Mouse (Mus musculus) lung, postnatal 0 days (tissue): ENCODE measurements at regions not wholly inside any gene's neighbourhood (a gene's known extent, or its start where the extent isn't known, plus 50 kb on each side); places are given as distances from the start of the nearest gene placed in this dataset.
A peak's percentile ranks its signal among the peaks of the same experiment; 100 is the strongest.

Experiments
- ATAC-seq: fragments of 200-750 bp; cut with Nextera tagmentation; 2 replicates; pipeline ENCODE4 v1.8.0; 2017; ENCODE audit warnings: moderate library complexity
- DNase-seq: peaks from one replicate; pipeline ENCODE4 v3.0.0-alpha.2; 2016; ENCODE audit warnings: low spot score
- H3K27ac ChIP-seq: fragments of 300-500 bp; sonication (generic); 2 replicates; pipeline ENCODE4 v1.5.1; 2014; ENCODE audit warnings: antibody characterized with exemption, mild to moderate bottlenecking, low read length, mixed read lengths
- H3K27me3 ChIP-seq: fragments of 300-500 bp; sonication (generic); replicated peaks from 2 replicates; pipeline ENCODE4 v1.6.1; 2014; ENCODE audit warnings: low read length, mixed read lengths; ENCODE audit not compliant: insufficient read depth
- H3K36me3 ChIP-seq: fragments of 300-500 bp; sonication (generic); 2 replicates; pipeline ENCODE4 v1.6.1; 2014; ENCODE audit warnings: low read length, mixed read lengths; ENCODE audit not compliant: insufficient read depth
- H3K4me1 ChIP-seq: fragments of 300-500 bp; sonication (generic); 2 replicates; pipeline ENCODE4 v1.6.1; 2014; ENCODE audit warnings: antibody characterized with exemption, low read depth, low read length, mixed read lengths; ENCODE audit not compliant: insufficient read depth
- H3K4me2 ChIP-seq: fragments of 300-500 bp; sonication (generic); replicated peaks from 2 replicates; pipeline ENCODE4 v1.6.1; 2014; ENCODE audit warnings: low read depth, mild to moderate bottlenecking, low read length, moderate library complexity, mixed read lengths
- H3K4me3 ChIP-seq: fragments of 300-500 bp; sonication (generic); 2 replicates; pipeline ENCODE4 v1.5.1; 2014; ENCODE audit warnings: low read depth, low read length
- H3K9ac ChIP-seq: fragments of 300-500 bp; sonication (generic); replicated peaks from 2 replicates; pipeline ENCODE4 v1.6.1; 2014; ENCODE audit warnings: low read depth, mild to moderate bottlenecking
- H3K9me3 ChIP-seq: fragments of 300-500 bp; sonication (generic); 2 replicates; pipeline ENCODE4 v1.6.1; 2016; ENCODE audit warnings: low read length, mixed read lengths
- CTCF ChIP-seq: IDR thresholded peaks from 2 replicates; pipeline ENCODE4 v1.5.1; 2016; ENCODE audit warnings: antibody characterized with exemption, mild to moderate bottlenecking
- EP300 ChIP-seq: IDR thresholded peaks from 2 replicates; pipeline ENCODE4 v1.6.1; 2016; ENCODE audit warnings: antibody characterized with exemption, mild to moderate bottlenecking, control low read depth
- WGBS: fragments of 180-500 bp; shearing (Covaris S2); extraction: QIAGEN DNeasy Blood & Tissue Kit; methylation state at CpG from one replicate; pipeline ENCODE4 v1.1.7; 2014; 5-methylcytosine and 5-hydroxymethylcytosine counted together

DNA sequence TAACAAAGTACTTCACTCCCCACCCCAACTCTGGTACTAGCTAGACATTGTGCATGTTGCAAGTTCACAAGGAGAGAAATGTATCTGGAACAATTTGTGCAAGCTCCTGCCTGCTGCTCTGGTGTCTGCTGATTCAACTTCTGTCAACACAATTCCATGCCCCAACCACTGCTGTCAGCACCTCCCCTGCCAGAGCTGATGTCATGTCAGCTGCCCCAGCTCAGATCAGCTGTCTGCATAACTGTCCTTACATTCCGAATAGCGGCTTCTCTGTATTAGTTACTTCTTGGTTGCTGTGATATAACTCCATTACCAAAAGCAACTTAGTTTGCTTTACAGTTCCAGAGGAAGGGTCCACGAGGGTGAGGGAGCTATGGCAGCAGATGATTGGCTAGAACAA, 196.0 kb downstream of the Sec61b start:
- H3K9ac ChIP-seq, result no peak overlapping the region
- H3K4me1 ChIP-seq, result no peaks in the 10 kb centered on the region
- no peaks in the 10 kb centered on the region for H3K27me3 ChIP-seq
- H3K27ac ChIP-seq, result no peak overlapping the region
- DNase-seq, result peak; percentile 6
- no peak for ATAC-seq
- TF ChIP-seq EP300 (no peak), CTCF (no peak)
- no peak overlapping the region for H3K4me2 ChIP-seq
- no peaks in the 10 kb centered on the region for H3K9me3 ChIP-seq
- no peak overlapping the region for H3K4me3 ChIP-seq
- no peaks in the 10 kb centered on the region for H3K36me3 ChIP-seq
- 64% methylated on average over 3 of the region's 3 CpGs for WGBS

DNA sequence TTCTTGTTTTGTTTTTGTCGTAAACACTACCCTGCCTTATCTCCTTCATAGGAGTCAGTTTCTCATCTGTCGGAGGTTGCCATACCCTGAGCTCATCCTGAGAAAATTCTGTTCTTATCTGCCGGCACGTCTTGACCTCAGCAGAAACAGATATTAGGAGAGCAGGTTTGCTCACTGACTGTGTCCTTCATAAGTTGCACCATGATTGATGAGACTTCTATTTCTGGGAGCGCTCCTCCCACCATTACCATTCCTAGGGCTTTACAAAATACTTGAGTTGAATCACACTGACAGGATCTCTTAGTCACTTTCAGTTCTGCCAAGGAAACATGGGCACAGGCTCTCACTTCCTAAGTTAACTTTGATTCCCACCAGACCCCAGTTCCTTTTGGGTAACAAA, 196.9 kb downstream of the Sec61b start:
- DNase-seq, result no peak
- TF ChIP-seq CTCF (no peak), EP300 (no peak)
- H3K27me3 ChIP-seq, result no peaks in the 10 kb centered on the region
- 71% methylated on average over 5 of the region's 5 CpGs for WGBS
- H3K9me3 ChIP-seq, result no peaks in the 10 kb centered on the region
- H3K36me3 ChIP-seq, result no peaks in the 10 kb centered on the region
- H3K4me2 ChIP-seq, result no peak overlapping the region
- H3K9ac ChIP-seq, result no peak overlapping the region
- ATAC-seq, result no peak
- H3K27ac ChIP-seq, result no peak overlapping the region
- H3K4me3 ChIP-seq, result no peak overlapping the region
- no peaks in the 10 kb centered on the region for H3K4me1 ChIP-seq

DNA sequence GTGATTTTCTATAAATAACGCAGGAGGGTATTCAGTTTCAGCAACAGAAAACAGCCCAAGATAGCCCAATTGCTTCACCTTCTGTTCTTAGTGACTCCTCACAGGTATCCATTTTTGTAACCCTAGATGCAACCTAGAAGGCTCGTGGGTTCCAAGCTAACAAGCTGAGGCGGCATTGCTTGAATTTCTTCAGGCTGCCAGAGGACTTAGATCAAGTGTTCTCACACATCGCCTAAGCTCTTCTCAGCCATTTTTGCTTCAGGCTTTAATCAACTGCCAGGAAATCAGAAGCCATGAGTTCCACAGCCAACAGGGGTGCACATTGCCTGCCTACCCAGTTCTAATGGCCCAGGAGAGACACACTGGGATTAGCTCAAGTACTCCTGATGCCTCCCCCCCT, 206.7 kb downstream of the Sec61b start:
- H3K4me3 ChIP-seq, result no peak overlapping the region
- no peak for DNase-seq
- no peaks in the 10 kb centered on the region for H3K36me3 ChIP-seq
- 80% methylated on average over 4 of the region's 4 CpGs for WGBS
- H3K9ac ChIP-seq, result no peak overlapping the region
- no peaks in the 10 kb centered on the region for H3K9me3 ChIP-seq
- no peak for TF ChIP-seq CTCF
- H3K4me2 ChIP-seq, result no peak overlapping the region
- H3K27ac ChIP-seq, result no peak overlapping the region
- ATAC-seq, result no peak
- no peaks in the 10 kb centered on the region for H3K4me1 ChIP-seq
- H3K27me3 ChIP-seq, result no peaks in the 10 kb centered on the region

DNA sequence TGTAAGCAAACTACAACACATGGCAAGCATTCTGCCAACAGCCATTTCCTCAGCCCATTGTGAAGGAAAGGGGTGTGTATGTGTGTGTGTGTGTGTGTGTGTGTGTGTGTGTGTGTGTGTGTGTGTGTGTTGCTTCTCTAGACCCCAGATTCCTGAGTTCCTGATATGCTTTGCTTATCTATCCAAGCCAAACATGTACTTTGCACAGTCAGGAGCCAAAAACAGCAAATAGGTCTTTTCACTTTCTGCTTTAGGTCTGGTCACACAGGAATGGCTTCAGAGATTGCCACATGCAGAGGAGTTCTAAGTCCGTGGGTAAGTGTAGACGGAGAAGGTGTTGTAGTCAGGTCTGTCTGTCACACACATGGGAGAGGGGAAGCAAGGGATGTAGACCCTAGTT, 216.7 kb downstream of the Sec61b start:
- 77% methylated on average over 2 of the region's 2 CpGs for WGBS
- Histone ChIP-seq H3K4me1 (no peaks in the 10 kb centered on the region), H3K27ac (no peak overlapping the region), H3K36me3 (no peaks in the 10 kb centered on the region), H3K9me3 (no peaks in the 10 kb centered on the region), H3K9ac (no peak overlapping the region), H3K4me2 (no peak overlapping the region), H3K27me3 (no peaks in the 10 kb centered on the region), H3K4me3 (no peak overlapping the region)
- DNase-seq (no peak), ATAC-seq (no peak)
- TF ChIP-seq EP300, result no peak
- TF ChIP-seq CTCF, result no peak

DNA sequence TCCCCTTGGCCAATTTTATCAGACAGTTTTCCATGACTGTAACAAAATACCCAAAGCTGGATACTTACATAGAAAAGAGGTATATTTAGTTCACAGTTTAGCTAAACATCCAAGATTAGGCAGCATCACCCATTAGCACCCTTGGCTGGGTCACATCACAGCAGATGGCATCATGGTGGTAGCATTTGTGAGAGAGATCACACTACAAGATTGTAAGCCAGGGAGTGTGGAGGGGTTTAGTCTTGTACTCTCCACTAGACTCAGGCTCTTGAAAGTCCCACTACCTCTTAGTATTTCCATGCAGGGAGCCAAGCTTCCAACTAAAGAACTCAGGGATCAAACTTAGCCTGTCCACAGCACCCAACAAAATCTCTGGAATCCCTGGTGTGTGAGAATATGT, 218.2 kb downstream of the Sec61b start:
- no peak for DNase-seq
- Histone ChIP-seq H3K27me3 (no peaks in the 10 kb centered on the region), H3K36me3 (no peaks in the 10 kb centered on the region), H3K27ac (no peak overlapping the region), H3K9ac (no peak overlapping the region), H3K4me1 (no peaks in the 10 kb centered on the region), H3K4me3 (no peak overlapping the region), H3K9me3 (no peaks in the 10 kb centered on the region), H3K4me2 (no peak overlapping the region)
- ATAC-seq, result no peak
- TF ChIP-seq CTCF (no peak), EP300 (no peak)

DNA sequence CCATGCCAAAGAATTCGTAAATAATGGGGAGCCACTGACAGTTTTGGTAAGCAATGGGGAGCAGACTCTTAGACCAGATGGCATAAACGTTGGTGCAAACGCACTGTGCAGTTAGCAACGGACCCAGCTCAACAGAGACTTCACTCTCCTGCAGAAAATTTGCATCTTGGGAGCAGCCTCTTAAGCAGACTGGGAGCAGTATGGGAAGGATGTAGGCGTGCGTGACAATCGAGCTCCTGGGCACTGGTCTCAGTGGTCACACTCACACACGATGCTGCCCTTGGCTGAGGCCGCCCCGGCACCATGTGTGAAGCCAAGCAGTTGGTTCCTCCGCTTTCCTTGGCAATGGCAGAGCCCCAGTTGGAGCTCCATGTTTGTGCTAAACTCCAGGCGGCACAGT, 218.8 kb downstream of the Sec61b start:
- Histone ChIP-seq H3K9ac (no peak overlapping the region), H3K36me3 (no peaks in the 10 kb centered on the region), H3K27ac (no peak overlapping the region), H3K27me3 (no peaks in the 10 kb centered on the region), H3K9me3 (no peaks in the 10 kb centered on the region), H3K4me1 (no peaks in the 10 kb centered on the region), H3K4me3 (no peak overlapping the region), H3K4me2 (no peak overlapping the region)
- 78% methylated on average over 12 of the region's 12 CpGs for WGBS
- TF ChIP-seq CTCF (no peak), EP300 (no peak)
- no peak for DNase-seq
- no peak for ATAC-seq

DNA sequence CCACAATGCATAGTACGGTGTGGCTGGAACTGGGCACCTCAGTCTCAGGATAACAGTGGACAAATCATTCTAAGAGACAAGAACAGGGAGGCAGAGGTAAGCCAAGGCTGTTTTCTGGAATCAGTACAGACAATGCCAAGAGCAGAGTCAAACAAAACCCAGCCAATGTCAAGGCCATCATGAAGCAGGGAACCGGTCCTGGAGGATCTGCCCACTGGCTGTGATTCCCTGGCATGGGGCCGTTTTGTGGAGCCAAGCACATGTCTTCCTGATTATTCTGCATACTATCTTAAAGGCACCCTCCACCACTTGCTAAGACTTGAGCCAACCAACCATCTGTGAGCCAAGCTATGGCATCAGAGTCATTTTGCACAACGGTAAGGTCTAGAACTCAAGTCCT, 222.6 kb downstream of the Sec61b start:
- TF ChIP-seq CTCF (no peak), EP300 (no peak)
- H3K27me3 ChIP-seq, result no peaks in the 10 kb centered on the region
- H3K4me1 ChIP-seq, result no peaks in the 10 kb centered on the region
- no peaks in the 10 kb centered on the region for H3K9me3 ChIP-seq
- H3K4me2 ChIP-seq, result no peak overlapping the region
- H3K4me3 ChIP-seq, result no peak overlapping the region
- H3K36me3 ChIP-seq, result no peaks in the 10 kb centered on the region
- no peak overlapping the region for H3K27ac ChIP-seq
- DNase-seq (no peak), ATAC-seq (no peak)
- H3K9ac ChIP-seq, result no peak overlapping the region
- 85% methylated on average over 4 of the region's 4 CpGs for WGBS
